Comparison of ENCODE assay signal across 31 mouse cellular contexts in the genomic region with DNA sequence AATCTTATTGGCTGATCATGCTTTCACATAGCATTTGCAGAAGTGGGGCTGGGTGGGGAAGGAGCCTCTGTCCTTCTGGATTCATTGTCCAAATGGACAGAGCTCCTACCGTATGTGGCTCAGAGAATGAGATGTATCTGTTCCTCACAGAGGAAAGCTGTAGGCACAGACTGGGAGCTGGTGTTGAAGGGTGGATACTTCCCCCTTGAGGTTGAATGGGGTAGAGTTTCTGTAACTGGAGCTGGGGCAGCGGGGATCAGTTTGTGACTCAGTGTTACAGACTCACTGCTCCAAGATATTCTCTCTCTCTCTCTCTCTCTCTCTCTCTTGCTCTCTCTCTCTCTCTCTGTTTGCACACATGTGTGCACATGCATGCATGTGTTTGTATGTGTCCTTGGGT. TPM values are rescaled to one million over a fixed set of nuclear protein-coding genes. Genes with fewer than 3 reads are reported as not detected.
DNase-seq lines count a peak whose midpoint lies in the region; ATAC-seq and TF ChIP-seq lines count a peak whose summit lies in the region.
"Had no signal": no experiment of that assay in that cellular context is flagged by ENCODE, and none has a peak within 500 bp of the region (broad histone marks: within the 10 kb centered on the region; RNA-seq: fewer than 3 reads in every experiment).

No protein-coding gene starts in this region.

- TF ChIP-seq POLR2A in CH12.LX (IDR thresholded peaks at IDR 0.05; ENCODE audit: low read depth, low read length), result no peak

- dilution Hi-C loops in CH12.LX (cut with MboI; ENCODE audit: extremely low pct_ligation_motif_present, extremely low pct_unique_long_range_greater_than_20kb, low sequenced_read_pairs), result no loop called here

- DNase-seq in embryo, embryonic 10.5 days (ENCODE audit: low spot score), result peak; percentile 23
- DNase-seq in embryo, embryonic 11 days, result no peak
- peak; percentile 37 for DNase-seq in kidney, postnatal 0 days (ENCODE audit: low spot score)
- no peak for DNase-seq in CH12.LX (ENCODE audit: extremely low read depth)
- no peak for DNase-seq in left cerebral cortex, adult 8-10 months (ENCODE audit: low spot score in 2 of 2)
- DNase-seq: adrenal gland, postnatal 10 days; B cell, adult 2 months; cerebellum, adult 2 months; cerebellum, postnatal 36 days; gastrocnemius, postnatal 25 days; heart, adult 18-20 months; left cerebral cortex, postnatal 4 days; lung, postnatal 10 days had no signal

- peak; percentile 20 for TF ChIP-seq RAD21 in CH12.LX (IDR thresholded peaks at IDR 0.05; ENCODE audit: low read depth, low read length)

- H3K9me3 ChIP-seq in kidney, postnatal 0 days (replicated peaks; ENCODE audit: low read length), result no peaks in the 10 kb centered on the region; the same call in 1 of the 2 replicates
- no peaks in the 10 kb centered on the region; the same call in 1 of the 2 replicates for H3K9me3 ChIP-seq in kidney, embryonic 14.5 days (ENCODE audit: control insufficient read depth, low read length)
- H3K9me3 ChIP-seq in CH12.LX (replicated peaks; ENCODE audit: low read length), result no peaks in the 10 kb centered on the region
- no peaks in the 10 kb centered on the region for H3K9me3 ChIP-seq in kidney, embryonic 16.5 days (ENCODE audit: low read length)
- H3K9me3 ChIP-seq: heart, embryonic 13.5 days; hindbrain, embryonic 12.5 days; limb, embryonic 15.5 days; liver, embryonic 15.5 days; midbrain, embryonic 12.5 days; neural tube, embryonic 15.5 days had no signal

- no peak overlapping the region for H3K4me3 ChIP-seq in kidney, postnatal 0 days (replicated peaks; ENCODE audit: low read depth, low read length)
- H3K4me3 ChIP-seq in kidney, embryonic 14.5 days (ENCODE audit: low read length), result no peak overlapping the region
- H3K4me3 ChIP-seq in CH12.LX (replicated peaks in 1 of 3; ENCODE audit: low read depth in 2 of 3, low read length in 2 of 3, poor library complexity in 1 of 3), result no peak overlapping the region
- H3K4me3 ChIP-seq in kidney, embryonic 16.5 days (ENCODE audit: low read length), result no peak overlapping the region
- H3K4me3 ChIP-seq: heart, embryonic 13.5 days; hindbrain, embryonic 12.5 days; left cerebral cortex, adult 2 months; limb, embryonic 15.5 days; liver, embryonic 15.5 days; midbrain, embryonic 12.5 days; neural tube, embryonic 15.5 days had no signal

- no peak overlapping the region for H3K27ac ChIP-seq in kidney, postnatal 0 days
- H3K27ac ChIP-seq in kidney, embryonic 14.5 days (ENCODE audit: low read depth, low read length), result no peak overlapping the region
- no peak overlapping the region for H3K27ac ChIP-seq in CH12.LX (ENCODE audit: insufficient read depth, low read depth)
- no peak overlapping the region for H3K27ac ChIP-seq in kidney, embryonic 16.5 days (ENCODE audit: low read length)
- H3K27ac ChIP-seq: heart, embryonic 13.5 days; hindbrain, embryonic 12.5 days; left cerebral cortex, adult 2 months; limb, embryonic 15.5 days; liver, embryonic 15.5 days; midbrain, embryonic 12.5 days; neural tube, embryonic 15.5 days had no signal

- no peaks in the 10 kb centered on the region; the same call in 1 of the 2 replicates for H3K4me1 ChIP-seq in kidney, postnatal 0 days (replicated peaks; ENCODE audit: insufficient read depth, low read length)
- H3K4me1 ChIP-seq in kidney, embryonic 14.5 days (ENCODE audit: control insufficient read depth, insufficient read depth, low read length), result no peaks in the 10 kb centered on the region
- no peaks in the 10 kb centered on the region for H3K4me1 ChIP-seq in CH12.LX (ENCODE audit: control insufficient read depth in 1 of 2, insufficient read depth in 2 of 2)
- H3K4me1 ChIP-seq in kidney, embryonic 16.5 days (ENCODE audit: insufficient read depth, low read length), result no peaks in the 10 kb centered on the region
- H3K4me1 ChIP-seq: heart, embryonic 13.5 days; hindbrain, embryonic 12.5 days; limb, embryonic 15.5 days; liver, embryonic 15.5 days; midbrain, embryonic 12.5 days; neural tube, embryonic 15.5 days had no signal

- H3K4me2 ChIP-seq in kidney, postnatal 0 days (ENCODE audit: low read length), result no peak overlapping the region
- no peak overlapping the region for H3K4me2 ChIP-seq in kidney, embryonic 14.5 days (replicated peaks; ENCODE audit: low read depth, low read length)
- no peak overlapping the region for H3K4me2 ChIP-seq in CH12.LX (ENCODE audit: insufficient read depth, low read depth, poor library complexity, severe bottlenecking)
- H3K4me2 ChIP-seq in kidney, embryonic 16.5 days (replicated peaks; ENCODE audit: low read depth, low read length), result no peak overlapping the region
- H3K4me2 ChIP-seq: heart, embryonic 13.5 days; hindbrain, embryonic 12.5 days; limb, embryonic 15.5 days; liver, embryonic 15.5 days; midbrain, embryonic 12.5 days; neural tube, embryonic 15.5 days had no signal

- H3K36me3 ChIP-seq in kidney, postnatal 0 days (ENCODE audit: insufficient read depth, low read length), result no peaks in the 10 kb centered on the region
- no peaks in the 10 kb centered on the region for H3K36me3 ChIP-seq in kidney, embryonic 14.5 days (ENCODE audit: control insufficient read depth, insufficient read depth, low read length)
- no peaks in the 10 kb centered on the region for H3K36me3 ChIP-seq in CH12.LX (replicated peaks in 1 of 2; ENCODE audit: control insufficient read depth in 1 of 2, insufficient read depth in 1 of 2, low read length in 1 of 2)
- no peaks in the 10 kb centered on the region for H3K36me3 ChIP-seq in kidney, embryonic 16.5 days (ENCODE audit: insufficient read depth, low read length)
- H3K36me3 ChIP-seq: heart, embryonic 13.5 days; hindbrain, embryonic 12.5 days; limb, embryonic 15.5 days; liver, embryonic 15.5 days; midbrain, embryonic 12.5 days; neural tube, embryonic 15.5 days had no signal

- in situ Hi-C loops in CH12.LX (cut with MboI; ENCODE audit: low pct_ligation_motif_present, low pct_unique_long_range_greater_than_20kb, low sequenced_read_pairs), result loop anchor here (25.0 kb wide), 1 partner anchor 492 kb away; no protein-coding TSS in a partner anchor

- no peak for ATAC-seq in kidney, postnatal 0 days (replicated peaks; ENCODE audit: low FRiP score, low read depth)
- ATAC-seq in kidney, embryonic 14.5 days (ENCODE audit: low FRiP score, low TSS enrichment), result no peak
- 0 out of 2 replicates have a peak, but pooled peaks have one; percentile 42 for ATAC-seq in megakaryocyte-erythroid progenitor cell, adult 5-6 weeks (replicated peaks; ENCODE audit: low FRiP score, low TSS enrichment, poor library complexity, severe bottlenecking)
- no peak for ATAC-seq in kidney, embryonic 16.5 days (ENCODE audit: low FRiP score, low TSS enrichment)
- ATAC-seq: forebrain, embryonic 14.5 days had no signal

- H3K9ac ChIP-seq in kidney, postnatal 0 days (ENCODE audit: low read depth, low read length), result no peak overlapping the region
- no peak overlapping the region for H3K9ac ChIP-seq in kidney, embryonic 14.5 days (ENCODE audit: low read depth, low read length)
- H3K9ac ChIP-seq in CH12.LX (ENCODE audit: insufficient read depth, low read depth), result no peak overlapping the region
- no peak overlapping the region for H3K9ac ChIP-seq in kidney, embryonic 16.5 days (replicated peaks; ENCODE audit: low read length)
- H3K9ac ChIP-seq: heart, embryonic 13.5 days; hindbrain, embryonic 12.5 days; limb, embryonic 15.5 days; liver, embryonic 15.5 days; midbrain, embryonic 12.5 days; neural tube, embryonic 15.5 days had no signal

- peak; percentile 51; the same call in 1 of the 2 replicates for TF ChIP-seq CTCF in kidney, postnatal 0 days (IDR thresholded peaks at IDR 0.05; ENCODE audit: low read depth)
- TF ChIP-seq CTCF in CH12.LX (conservative IDR thresholded peaks at IDR 0.05 in 1 of 2, IDR thresholded peaks at IDR 0.05 in 1 of 2; ENCODE audit: low read depth in 2 of 2, low read length in 2 of 2), result peak in 1 of 2 experiments; percentile 50; a peak in 2 of 4 replicates

- no peaks in the 10 kb centered on the region for H3K79me2 ChIP-seq in CH12.LX (replicated peaks; ENCODE audit: control insufficient read depth, extremely low read depth, insufficient read depth, poor library complexity, severe bottlenecking)

- no peaks in the 10 kb centered on the region for H3K27me3 ChIP-seq in kidney, postnatal 0 days (ENCODE audit: insufficient read depth, low read length)
- no peaks in the 10 kb centered on the region for H3K27me3 ChIP-seq in kidney, embryonic 14.5 days (ENCODE audit: control insufficient read depth, insufficient read depth, low read length)
- peaks cover 86% of the 10 kb centered on the region for H3K27me3 ChIP-seq in CH12.LX (replicated peaks)
- H3K27me3 ChIP-seq in kidney, embryonic 16.5 days (ENCODE audit: insufficient read depth, low read length), result no peaks in the 10 kb centered on the region
- H3K27me3 ChIP-seq: heart, embryonic 13.5 days; limb, embryonic 15.5 days; liver, embryonic 15.5 days; midbrain, embryonic 12.5 days; neural tube, embryonic 15.5 days had no signal

- no peak for TF ChIP-seq EP300 in CH12.LX (IDR thresholded peaks at IDR 0.05; ENCODE audit: low read length)

- 36% methylated on average over 2 of the region's 2 CpGs for WGBS in kidney, postnatal 0 days
- 44% methylated on average over 2 of the region's 2 CpGs for WGBS in kidney, embryonic 14.5 days
- 49% methylated on average over 2 of the region's 2 CpGs for WGBS in kidney, embryonic 16.5 days

RNA-seq across cellular contexts. Expression of a gene that starts 11.7 kb away (rescaled TPM):
- 25.0 and 26.5 TPM in 2 replicates for polyA plus RNA-seq in kidney, postnatal 0 days (2015; fragmentation: Nextera tagmentation; extraction: Ambion mirVana)
- 10.4 and 10.6 TPM in 2 replicates for polyA plus RNA-seq in kidney, embryonic 14.5 days (2014; fragmentation: Nextera tagmentation; extraction: Ambion mirVana)
- total RNA-seq in CH12.LX (2012; rRNA removed) (0.21 TPM in 1 of 2 replicates, not detected in the other), CH12.LX (2014; rRNA removed) (not detected in 2 replicates)
- polyA plus RNA-seq in CH12.LX (2012; ENCODE audit: insufficient read length, low read depth), result not detected in 2 replicates
- not detected in 2 replicates for total RNA-seq in megakaryocyte-erythroid progenitor cell, adult 5-6 weeks (2014; fragmentation: Nextera tagmentation)
- not detected in 2 replicates for total RNA-seq in megakaryocyte-erythroid progenitor cell, adult 5-6 weeks (2017)
- total RNA-seq in left cerebral cortex, adult 8-10 months (2022), result 10 to 100 TPM; 13.4 to 18.5 (median 15.5) TPM
- polyA plus RNA-seq in kidney, embryonic 16.5 days (2015; fragmentation: Nextera tagmentation; extraction: Ambion mirVana), result 15.4 and 16.5 TPM in 2 replicates

RNA-seq across cellular contexts. Expression of a gene that starts 31.6 kb away (rescaled TPM):
- polyA plus RNA-seq in kidney, postnatal 0 days (2015; fragmentation: Nextera tagmentation; extraction: Ambion mirVana), result not detected in 2 replicates
- polyA plus RNA-seq in kidney, embryonic 14.5 days (2014; fragmentation: Nextera tagmentation; extraction: Ambion mirVana), result not detected in 2 replicates
- total RNA-seq in CH12.LX (2012; rRNA removed) (not detected in 2 replicates), CH12.LX (2014; rRNA removed) (not detected in 2 replicates)
- polyA plus RNA-seq in CH12.LX (2012; ENCODE audit: insufficient read length, low read depth), result not detected in 2 replicates
- total RNA-seq in megakaryocyte-erythroid progenitor cell, adult 5-6 weeks (2014; fragmentation: Nextera tagmentation), result not detected in 2 replicates
- not detected in 2 replicates for total RNA-seq in megakaryocyte-erythroid progenitor cell, adult 5-6 weeks (2017)
- not detected for total RNA-seq in left cerebral cortex, adult 8-10 months (2022)
- polyA plus RNA-seq in kidney, embryonic 16.5 days (2015; fragmentation: Nextera tagmentation; extraction: Ambion mirVana), result not detected in 2 replicates
- total RNA-seq: adrenal gland, postnatal 10 days; gastrocnemius, postnatal 25 days; heart, adult 18-20 months; heart, postnatal 25 days; layer of hippocampus, postnatal 10 days; left cerebral cortex, adult 2 months; left cerebral cortex, postnatal 4 days had no signal
- polyA plus RNA-seq: cerebellum, adult 2 months; embryonic facial prominence, embryonic 14.5 days; forebrain, embryonic 14.5 days; heart, embryonic 13.5 days; hindbrain, embryonic 12.5 days; kidney, adult 2 months; limb, embryonic 15.5 days; liver, embryonic 15.5 days; midbrain, embryonic 12.5 days; neural tube, embryonic 15.5 days; small intestine, adult 2 months; stomach, embryonic 16.5 days; urinary bladder, adult 2 months had no signal

RNA-seq across cellular contexts. Expression of a gene that starts 44.2 kb away (rescaled TPM):
- 32.2 and 34.5 TPM in 2 replicates for polyA plus RNA-seq in kidney, postnatal 0 days (2015; fragmentation: Nextera tagmentation; extraction: Ambion mirVana)
- 30.6 and 48.9 TPM in 2 replicates for polyA plus RNA-seq in kidney, embryonic 14.5 days (2014; fragmentation: Nextera tagmentation; extraction: Ambion mirVana)
- total RNA-seq in CH12.LX (2012; rRNA removed), result 93.1 and 118 TPM in 2 replicates
- total RNA-seq in CH12.LX (2014; rRNA removed), result 59.3 and 69.0 TPM in 2 replicates
- polyA plus RNA-seq in CH12.LX (2012; ENCODE audit: insufficient read length, low read depth), result 170 and 191 TPM in 2 replicates
- total RNA-seq in megakaryocyte-erythroid progenitor cell, adult 5-6 weeks (2014; fragmentation: Nextera tagmentation), result 113 and 130 TPM in 2 replicates
- total RNA-seq in megakaryocyte-erythroid progenitor cell, adult 5-6 weeks (2017), result 27.5 and 51.5 TPM in 2 replicates
- total RNA-seq in left cerebral cortex, adult 8-10 months (2022), result 10 to 100 TPM; 42.8 to 55.7 (median 46.8) TPM
- polyA plus RNA-seq in kidney, embryonic 16.5 days (2015; fragmentation: Nextera tagmentation; extraction: Ambion mirVana), result 45.6 and 49.1 TPM in 2 replicates

Comparison
In these comparisons a context has a peak if more than half of its experiments do, and no peak if none do; other contexts are left out.
1. DNase-seq: peak in embryo, embryonic 10.5 days (single experiment) and kidney, postnatal 0 days (single experiment); none in embryo, embryonic 11 days (single experiment), CH12.LX (single experiment) and left cerebral cortex, adult 8-10 months (0 of 2).
2. RNA of a gene that starts 11.7 kb away (polyA plus RNA-seq): 25.0 to 26.5 TPM in kidney, postnatal 0 days, 15.4 to 16.5 TPM in kidney, embryonic 16.5 days and 10.4 to 10.6 TPM in kidney, embryonic 14.5 days; not detected in CH12.LX; every median in the first group is over 10 times any median in the second.